Mouse (Mus musculus): ENCODE data around the gene Slc27a3.

DNA sequence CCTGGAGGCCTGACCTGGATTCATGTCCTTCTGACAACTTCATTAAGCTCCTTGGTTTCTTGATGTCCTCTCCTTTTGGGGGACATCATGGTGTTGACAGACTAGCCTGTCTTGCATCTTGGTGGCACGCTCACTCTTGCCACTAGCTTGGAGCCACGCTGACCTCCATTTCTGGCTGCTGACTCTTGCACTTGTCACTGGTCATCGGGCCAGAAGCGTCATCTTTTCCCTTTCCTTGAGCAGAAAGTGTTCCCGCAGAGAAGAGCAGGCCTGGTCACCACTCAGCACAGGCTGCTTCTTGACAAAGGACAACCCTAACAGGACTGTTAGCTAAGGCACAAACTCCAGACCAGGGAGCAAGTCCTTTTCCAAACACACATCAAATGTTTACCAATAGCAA, 16.7 kb upstream of the Slc27a3 start:
- no peak for TF ChIP-seq CTCF (IDR thresholded peaks at IDR 0.05; ENCODE audit: low read depth)
- TF ChIP-seq EP300 (IDR thresholded peaks at IDR 0.05; ENCODE audit: low read depth): no peak
